Mouse (Mus musculus) forebrain, embryonic 11.5 days (tissue): ENCODE measurements around the gene Sprr2f. TPM values are rescaled to one million over a fixed set of nuclear protein-coding genes. Genes with fewer than 3 reads are reported as not detected.

Experiments used
- ATAC-seq: fragments of 200-750 bp; cut with Nextera tagmentation; replicated peaks from 2 replicates; pipeline ENCODE4 v1.8.0; 2017; ENCODE audit warnings: moderate TSS enrichment; ENCODE audit not compliant: low FRiP score
- DNase-seq: peaks from one replicate; pipeline ENCODE4 v3.0.0-alpha.2; 2017; ENCODE audit warnings: low spot score
- H3K27ac ChIP-seq: fragments of 300-500 bp; sonication (generic); 2 replicates; pipeline ENCODE4 v1.5.1; 2014; ENCODE audit warnings: low read depth, low read length
- H3K27me3 ChIP-seq: fragments of 300-500 bp; sonication (generic); 2 replicates; pipeline ENCODE4 v1.6.1; 2014; ENCODE audit warnings: mild to moderate bottlenecking, low read length, mixed read lengths; ENCODE audit not compliant: control insufficient read depth, insufficient read depth
- H3K36me3 ChIP-seq: fragments of 300-500 bp; sonication (generic); 2 replicates; pipeline ENCODE4 v1.6.1; 2014; ENCODE audit warnings: mild to moderate bottlenecking, low read length, moderate library complexity, mixed read lengths; ENCODE audit not compliant: control insufficient read depth, insufficient read depth
- H3K4me1 ChIP-seq: fragments of 300-500 bp; sonication (generic); replicated peaks from 2 replicates; pipeline ENCODE4 v1.6.1; 2014; ENCODE audit warnings: low read length, mixed read lengths; ENCODE audit not compliant: control insufficient read depth, insufficient read depth
- H3K4me2 ChIP-seq: fragments of 300-500 bp; sonication (generic); 2 replicates; pipeline ENCODE4 v1.6.1; 2014; ENCODE audit warnings: low read depth, mild to moderate bottlenecking, low read length, moderate library complexity, mixed read lengths; ENCODE audit not compliant: severe bottlenecking
- H3K4me3 ChIP-seq: fragments of 300-500 bp; sonication (generic); 2 replicates; pipeline ENCODE4 v1.5.1; 2014; ENCODE audit warnings: low read depth, low read length
- H3K9ac ChIP-seq: fragments of 300-500 bp; sonication (generic); 2 replicates; pipeline ENCODE4 v1.6.1; 2014; ENCODE audit warnings: low read length
- H3K9me3 ChIP-seq: fragments of 300-500 bp; sonication (generic); 2 replicates; pipeline ENCODE4 v1.6.1; 2016; ENCODE audit warnings: low read length, mixed read lengths; ENCODE audit not compliant: control insufficient read depth
- WGBS: fragments of 180-500 bp; shearing (Covaris S2); extraction: QIAGEN DNeasy Blood & Tissue Kit; methylation state at CpG from one replicate; pipeline ENCODE4 v1.1.7; 2014; 5-methylcytosine and 5-hydroxymethylcytosine counted together
- polyA plus RNA-seq: library from polyadenylated mRNA; unstranded; fragments of >200 nt; fragmentation: Nextera tagmentation; extraction: Ambion mirVana; gene quantifications from 2 replicates; pipeline ENCODE4 v1.2.1, GENCODE M21; 2014

The Sprr2f gene
- polyA plus RNA-seq, 1 experiment from 2014 or later = not detected

DNA sequence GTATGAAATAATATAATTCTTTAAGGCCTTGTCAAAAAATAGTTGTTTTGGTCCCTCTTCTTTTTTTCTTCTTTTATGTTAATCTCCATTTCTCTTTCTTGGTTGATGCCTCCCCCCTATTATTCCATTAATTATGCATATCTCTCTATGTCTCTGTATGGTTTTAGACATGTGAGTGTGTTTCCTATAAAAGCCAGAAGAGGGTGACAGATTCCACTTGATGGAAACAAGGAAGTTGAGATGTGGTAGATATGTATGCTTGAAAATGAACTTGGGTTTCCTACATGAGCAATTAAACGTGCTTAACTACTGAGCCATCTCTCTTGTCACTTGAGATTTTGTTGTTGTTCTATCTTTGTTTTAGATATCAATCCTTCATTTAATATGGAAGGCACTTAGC, 29.3 kb downstream of the Sprr2f start:
- H3K27me3 ChIP-seq = no peaks in the 10 kb centered on the region
- no peaks in the 10 kb centered on the region for H3K9me3 ChIP-seq
- no peaks in the 10 kb centered on the region for H3K4me1 ChIP-seq
- no peak overlapping the region for H3K9ac ChIP-seq
- H3K27ac ChIP-seq = no peak overlapping the region
- no peak overlapping the region for H3K4me3 ChIP-seq
- 64% methylated on average over 1 of the region's 1 CpGs for WGBS
- DNase-seq (no peak), ATAC-seq (no peak)
- H3K36me3 ChIP-seq = no peaks in the 10 kb centered on the region
- no peak overlapping the region for H3K4me2 ChIP-seq

DNA sequence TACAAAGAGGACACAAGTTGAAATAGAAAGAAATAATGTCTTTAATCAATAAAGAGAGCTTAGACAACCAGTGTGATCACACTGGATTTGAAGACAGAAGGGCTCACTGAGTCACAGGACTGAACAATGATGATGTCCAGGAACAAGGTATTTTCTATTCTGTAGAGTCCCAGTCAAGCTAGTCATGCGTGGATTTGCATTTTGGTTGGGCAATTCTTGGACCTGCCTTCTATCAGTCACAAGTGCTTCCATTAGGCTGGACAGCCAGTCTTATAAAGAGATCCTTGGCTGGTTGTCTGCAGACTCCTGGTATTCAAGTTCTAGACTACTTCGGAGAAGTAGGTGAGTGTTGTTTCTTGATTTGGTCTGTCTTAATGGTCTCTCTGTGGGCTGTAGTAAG, 42.7 kb downstream of the Sprr2f start, which contains the start of gene Sprr2i:
Gene Sprr2i (plus strand): TSS at position 301 of the 400 bp plus-strand sequence.
- no peak for DNase-seq
- ATAC-seq = no peak
- Histone ChIP-seq H3K27me3 (no peaks in the 10 kb centered on the region), H3K4me1 (no peaks in the 10 kb centered on the region), H3K4me3 (no peak within 1 kb of the TSS), H3K27ac (no peak within 1 kb of the TSS), H3K36me3 (no peaks in the 10 kb centered on the region), H3K4me2 (no peak within 1 kb of the TSS), H3K9ac (no peak within 1 kb of the TSS), H3K9me3 (no peaks in the 10 kb centered on the region)
- 95% methylated on average over 2 of the region's 2 CpGs for WGBS

Other genes starting within 250 kb of the Sprr2f start
- gene Prr9, start 241.2 kb upstream of the Sprr2f start, polyA plus RNA-seq = not detected in 2 replicates
- not detected in 2 replicates for gene Lelp1, start 222.4 kb upstream of the Sprr2f start, polyA plus RNA-seq
- gene Sprr2a1, start 149.4 kb upstream of the Sprr2f start, polyA plus RNA-seq = not detected in 2 replicates
- gene Sprr2a2, start 149.3 kb upstream of the Sprr2f start, polyA plus RNA-seq = not detected in 2 replicates
- gene Sprr2a3, start 79.8 kb upstream of the Sprr2f start, polyA plus RNA-seq = not detected in 2 replicates
- not detected in 2 replicates for gene Sprr2b, start 48.6 kb upstream of the Sprr2f start, polyA plus RNA-seq
- gene Sprr2d, start 26.0 kb upstream of the Sprr2f start, polyA plus RNA-seq = not detected in 2 replicates
- not detected in 2 replicates for gene Sprr2e, start 13.0 kb upstream of the Sprr2f start, polyA plus RNA-seq
- not detected in 2 replicates for gene Sprr2h, start 20.5 kb downstream of the Sprr2f start, polyA plus RNA-seq
- gene Sprr2i, start 42.8 kb downstream of the Sprr2f start, polyA plus RNA-seq = not detected in 2 replicates
- not detected in 2 replicates for gene Sprr2j-ps, start 52.9 kb downstream of the Sprr2f start, polyA plus RNA-seq
- 5.4 and 7.4 TPM in 2 replicates for gene Gm9774, start 64.2 kb downstream of the Sprr2f start, polyA plus RNA-seq
- not detected in 2 replicates for gene Sprr2k, start 67.4 kb downstream of the Sprr2f start, polyA plus RNA-seq
- not detected in 2 replicates for gene Sprr1b, start 73.6 kb downstream of the Sprr2f start, polyA plus RNA-seq
- not detected in 2 replicates for gene Sprr3, start 93.5 kb downstream of the Sprr2f start, polyA plus RNA-seq
- not detected in 2 replicates for gene Sprr1a, start 120.7 kb downstream of the Sprr2f start, polyA plus RNA-seq
- gene Sprr4, start 135.3 kb downstream of the Sprr2f start, polyA plus RNA-seq = not detected in 2 replicates
- gene 2310046K23Rik, start 169.3 kb downstream of the Sprr2f start, polyA plus RNA-seq = not detected in 2 replicates
- not detected in 2 replicates for gene Ivl, start 208.5 kb downstream of the Sprr2f start, polyA plus RNA-seq
- gene Smcp, start 223.8 kb downstream of the Sprr2f start, polyA plus RNA-seq = not detected in 2 replicates
- gene 2210017I01Rik, start 242.3 kb downstream of the Sprr2f start, polyA plus RNA-seq = not detected in 2 replicates